Mouse (Mus musculus): Measurements from ENCODE around the gene Ptcd2.
"Not testable (repeated sequence)": the region's sequence is repeated elsewhere in the genome, so short reads cannot be mapped to it uniquely, and the experiment has no call there.

The Ptcd2 gene

DNA sequence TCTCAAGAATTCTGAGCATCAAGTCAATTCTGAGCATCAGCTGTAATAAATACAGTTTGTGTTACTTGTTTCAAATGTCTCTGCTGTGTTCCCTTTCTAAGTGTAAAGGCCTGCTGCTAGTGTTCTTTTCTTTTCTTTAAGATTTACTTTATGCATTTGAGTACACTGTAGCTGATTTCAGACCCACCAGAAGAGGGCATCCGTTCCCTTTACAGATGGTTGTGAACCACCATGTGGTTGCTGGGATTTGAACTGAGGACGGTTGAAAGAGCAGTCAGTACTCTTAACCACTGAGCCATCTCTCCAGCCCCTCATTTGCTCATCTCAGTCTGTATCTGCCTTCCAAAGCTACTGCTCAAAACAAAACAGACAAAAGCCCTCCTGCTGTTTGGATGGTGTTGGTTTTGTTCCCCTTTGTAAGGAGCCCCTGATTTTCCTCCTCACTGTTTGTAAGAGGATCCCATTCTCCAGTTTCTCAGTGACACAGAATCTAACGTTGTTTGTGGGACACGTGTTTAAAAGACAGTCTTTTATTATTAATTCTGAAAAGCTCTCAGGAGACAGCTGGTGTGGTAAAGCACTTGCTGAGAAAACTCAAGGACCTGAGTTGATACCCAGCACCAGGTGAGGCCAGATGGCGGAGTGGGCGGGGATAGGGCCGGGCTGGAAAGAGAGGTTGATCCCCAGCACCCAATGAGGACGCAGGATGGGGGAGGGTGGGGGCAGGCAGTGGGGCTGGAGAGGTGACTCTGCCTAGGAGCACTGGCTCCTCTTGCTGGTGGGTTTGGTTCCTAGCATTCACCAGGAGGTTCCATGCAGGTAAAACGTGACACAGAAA lies 12.1 kb upstream of the Ptcd2 start:
- peak; percentile 43 for DNase-seq (ENCODE audit: low read depth, low spot score)

DNA sequence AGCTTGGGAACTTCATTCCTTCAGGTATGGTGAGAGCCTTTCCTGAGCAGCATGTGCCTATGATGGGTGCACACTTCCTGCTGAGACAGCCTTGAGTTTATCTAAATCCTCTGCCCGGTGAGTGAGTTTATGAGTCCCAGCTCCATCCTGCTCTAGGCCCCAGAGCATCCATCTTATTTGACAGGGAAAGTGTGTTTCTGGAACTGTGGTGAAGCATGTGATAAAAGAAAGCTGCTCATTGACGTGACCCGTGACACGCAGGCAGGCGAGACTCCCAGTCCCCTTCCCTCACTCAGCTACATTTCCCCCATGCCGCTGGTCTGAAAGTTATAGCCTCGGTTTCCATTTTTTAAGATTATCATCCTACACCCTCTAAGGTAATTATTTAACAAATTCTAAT lies 11.4 kb upstream of the Ptcd2 start:
- no peak for DNase-seq (ENCODE audit: low read depth, low spot score)

DNA sequence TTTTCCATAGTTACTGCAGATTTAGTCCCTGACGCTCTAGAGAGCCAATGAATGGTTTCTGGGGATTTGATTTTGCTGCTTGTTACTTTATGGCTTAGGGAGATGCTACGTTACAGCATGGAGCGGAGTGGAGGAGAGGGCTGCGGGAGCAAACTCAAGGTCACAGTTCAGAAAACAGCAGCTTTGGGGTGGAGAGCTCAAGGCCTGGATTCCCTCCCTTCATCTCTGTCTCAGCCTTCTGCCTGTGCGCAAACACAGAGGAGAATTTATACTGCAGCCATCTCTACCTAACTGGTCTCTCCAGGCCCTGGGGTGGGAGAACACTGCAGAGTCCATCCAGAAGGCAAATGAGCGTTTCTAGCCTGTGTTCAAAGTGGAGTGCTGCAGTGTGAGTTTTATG lies 10.6 kb upstream of the Ptcd2 start:
- no peak for DNase-seq (ENCODE audit: low read depth, low spot score)

DNA sequence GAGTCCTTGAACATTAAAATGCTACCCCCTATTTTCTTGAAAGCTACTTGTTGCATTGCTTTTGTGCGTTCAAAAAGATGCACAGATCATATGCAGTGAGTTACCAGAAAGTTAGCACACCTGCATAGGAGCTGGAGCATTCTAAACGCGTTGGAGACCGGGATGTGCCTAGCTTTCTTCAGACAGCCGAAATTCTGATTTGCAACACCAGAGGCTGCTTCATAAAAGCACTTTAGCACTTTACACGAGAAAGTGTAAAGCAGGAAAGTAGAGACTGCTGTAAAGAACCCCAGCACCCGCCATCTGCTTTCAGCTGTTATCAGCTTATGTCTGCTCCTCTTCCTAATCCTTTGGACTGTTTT lies 9.0 kb upstream of the Ptcd2 start:
- DNase-seq (ENCODE audit: low read depth, low spot score): no peak

DNA sequence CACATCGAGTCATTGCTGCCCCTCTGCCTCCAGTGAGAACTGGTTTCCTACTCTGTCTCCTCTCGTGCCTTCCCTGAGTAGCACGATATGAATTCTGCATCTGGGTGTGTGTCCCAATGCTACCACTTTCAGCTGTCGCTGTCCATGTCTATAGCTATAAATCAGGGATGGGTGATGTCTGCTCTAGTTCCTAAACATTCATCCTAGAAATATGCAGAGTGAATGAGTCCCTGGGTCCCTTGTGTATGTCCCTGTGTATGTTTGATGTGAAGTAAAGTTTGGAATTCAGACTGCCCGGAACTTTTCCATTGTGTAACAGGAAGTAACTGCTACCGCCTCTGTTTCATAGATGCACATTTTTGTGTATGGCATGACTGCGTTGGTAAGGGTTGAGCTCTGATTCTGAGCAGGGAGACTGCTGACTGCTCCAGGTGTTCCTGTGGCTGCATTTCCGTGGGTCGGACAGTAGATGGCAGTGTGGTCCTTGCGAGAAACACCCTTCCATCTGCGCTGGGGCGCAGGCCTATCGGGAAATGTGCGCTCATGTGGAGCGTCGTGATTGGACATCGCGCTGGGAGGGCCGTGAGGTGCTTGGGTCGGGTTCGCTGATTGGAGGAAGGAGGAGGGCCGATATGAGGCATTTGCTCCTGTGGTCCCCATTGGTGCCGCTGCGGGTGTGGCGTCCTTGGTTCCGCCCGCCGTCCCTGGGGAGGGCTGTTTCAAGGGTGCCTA lies 8.4 kb upstream of the Ptcd2 start:
- peak; percentile 91 for DNase-seq (ENCODE audit: low read depth, low spot score)

DNA sequence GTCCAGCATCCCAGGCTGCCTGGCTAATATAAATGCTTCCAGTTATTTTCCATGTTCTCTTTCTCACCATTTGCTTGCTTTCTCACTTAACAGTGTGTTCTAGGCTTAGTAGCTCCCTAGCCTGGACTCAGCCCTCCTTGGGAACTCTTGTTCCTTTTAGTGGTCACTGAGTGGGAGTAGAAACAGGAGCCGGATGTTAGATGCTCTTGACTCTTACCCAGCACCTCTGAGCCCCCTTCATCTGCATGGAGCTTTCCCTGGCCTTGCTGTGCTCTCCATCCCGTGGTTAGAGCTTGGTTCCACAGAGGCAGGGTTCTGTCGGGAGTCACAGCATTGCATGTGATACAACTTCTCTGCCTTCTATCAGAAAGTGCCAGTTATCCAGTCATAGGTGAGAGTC lies 7.1 kb upstream of the Ptcd2 start:
- no peak for DNase-seq (ENCODE audit: low read depth, low spot score)

DNA sequence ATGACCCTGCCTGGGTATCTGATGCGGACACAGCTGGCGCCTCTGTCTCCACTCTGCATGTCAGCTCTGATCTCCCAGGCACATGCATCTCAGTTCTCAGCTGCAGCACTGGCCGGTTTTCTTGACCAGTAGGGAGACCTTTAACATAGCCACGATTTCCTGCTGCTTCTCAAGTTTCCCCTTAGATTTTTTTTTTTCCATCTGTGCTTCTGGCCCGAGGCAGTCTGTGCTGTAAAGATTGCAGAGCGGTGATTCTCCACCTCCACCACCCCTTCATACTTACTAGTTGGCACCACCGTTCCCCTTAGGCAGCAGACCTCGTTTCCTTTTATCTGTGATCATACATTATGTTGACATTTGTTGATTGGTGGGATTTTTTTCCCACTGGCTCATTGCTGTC lies 6.7 kb upstream of the Ptcd2 start:
- no peak for DNase-seq (ENCODE audit: low read depth, low spot score)

DNA sequence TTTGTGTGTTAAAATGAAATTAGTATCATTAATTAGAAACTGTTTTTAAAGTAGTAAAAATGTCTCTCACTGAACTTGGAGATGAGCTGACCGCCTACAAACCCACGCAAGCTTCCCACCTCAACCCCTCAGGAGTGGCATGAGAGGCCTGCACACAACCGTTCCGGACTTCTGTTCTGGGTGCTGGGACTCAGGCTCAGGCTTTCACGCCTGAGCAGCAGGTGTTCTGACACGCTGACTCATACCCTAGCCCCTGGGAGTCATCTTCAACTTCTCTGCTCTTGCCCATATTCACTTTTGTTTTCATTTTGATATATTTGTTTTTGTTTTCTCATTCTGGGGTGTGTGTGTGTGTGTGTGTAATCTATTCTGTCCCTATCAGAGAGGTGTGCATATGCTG lies 5.5 kb upstream of the Ptcd2 start:
- DNase-seq (ENCODE audit: low read depth, low spot score): no peak

DNA sequence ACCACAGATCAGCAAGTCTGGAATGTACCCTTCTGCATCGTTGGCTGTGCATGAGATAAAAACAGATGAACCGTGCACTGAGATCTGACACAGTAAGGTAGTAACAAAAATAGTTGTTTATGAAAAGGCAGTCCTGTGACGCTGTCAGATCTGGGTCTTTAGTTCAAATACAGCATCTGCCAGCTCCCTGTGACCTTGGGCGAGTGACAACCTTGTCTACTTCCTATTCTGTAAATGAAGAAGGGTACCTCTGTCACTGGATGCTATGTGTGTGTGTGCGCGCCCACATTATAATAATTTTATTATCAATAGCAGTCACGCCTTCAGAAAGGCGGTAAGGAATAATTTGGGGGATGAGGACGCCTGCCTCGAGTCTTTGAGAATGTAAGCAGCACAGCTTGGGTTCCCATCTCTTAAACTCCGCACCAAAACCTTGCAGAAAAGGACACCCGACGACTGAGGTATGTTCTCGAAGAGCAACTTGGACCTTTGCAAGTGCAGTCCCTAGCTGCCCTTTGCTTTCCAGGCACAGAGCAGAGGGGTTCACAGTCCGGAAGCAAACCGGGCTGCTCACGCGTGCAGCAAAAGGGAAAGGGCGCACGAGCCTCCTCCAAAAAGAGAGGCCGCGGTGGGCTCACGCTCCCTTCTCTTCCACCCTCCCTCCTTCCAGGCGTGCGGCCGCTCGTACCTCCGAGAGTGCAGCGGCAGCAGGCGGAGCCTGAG lies 468 bp downstream of the Ptcd2 start:
- no peak for DNase-seq (ENCODE audit: low read depth, low spot score)

DNA sequence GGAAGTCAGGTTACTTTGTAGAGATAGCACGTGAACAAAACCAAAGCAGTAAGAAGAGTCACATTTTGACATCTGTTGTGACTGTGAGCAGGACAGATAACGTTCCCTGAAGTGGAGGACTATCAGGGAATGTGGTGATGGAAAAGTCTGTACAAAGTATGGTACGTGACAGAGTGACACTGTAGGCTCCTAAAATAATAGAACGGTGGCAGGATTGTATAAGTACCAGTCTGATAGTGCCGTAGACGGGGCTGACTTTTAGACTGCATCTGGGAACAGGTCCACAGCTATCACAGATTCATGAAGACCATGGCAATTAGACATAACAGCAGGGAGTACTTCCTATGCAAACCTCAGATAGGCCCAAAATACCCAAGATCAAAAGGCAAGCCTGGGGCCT lies 3.0 kb downstream of the Ptcd2 start:
- DNase-seq (ENCODE audit: low read depth, low spot score): no peak

DNA sequence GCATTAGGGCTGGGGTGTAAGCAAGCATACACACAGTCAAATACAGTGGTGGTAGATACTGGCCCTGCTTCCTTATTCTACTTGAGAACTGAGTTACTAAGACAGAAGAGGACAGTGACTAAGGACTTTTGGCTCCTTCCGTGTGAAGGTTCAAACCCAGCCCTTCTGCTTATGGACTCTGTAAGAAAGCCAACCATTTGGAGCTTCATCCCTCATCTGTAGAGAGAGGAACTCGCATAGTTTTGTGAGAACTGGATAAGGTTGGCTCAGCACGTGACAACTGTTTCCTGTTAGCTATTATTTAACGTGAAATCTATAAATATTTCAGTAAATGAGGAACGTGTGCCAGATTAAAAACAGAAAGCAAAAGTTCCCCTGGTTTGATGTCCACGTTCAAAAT lies 7.0 kb downstream of the Ptcd2 start:
- DNase-seq (ENCODE audit: low read depth, low spot score): no peak

DNA sequence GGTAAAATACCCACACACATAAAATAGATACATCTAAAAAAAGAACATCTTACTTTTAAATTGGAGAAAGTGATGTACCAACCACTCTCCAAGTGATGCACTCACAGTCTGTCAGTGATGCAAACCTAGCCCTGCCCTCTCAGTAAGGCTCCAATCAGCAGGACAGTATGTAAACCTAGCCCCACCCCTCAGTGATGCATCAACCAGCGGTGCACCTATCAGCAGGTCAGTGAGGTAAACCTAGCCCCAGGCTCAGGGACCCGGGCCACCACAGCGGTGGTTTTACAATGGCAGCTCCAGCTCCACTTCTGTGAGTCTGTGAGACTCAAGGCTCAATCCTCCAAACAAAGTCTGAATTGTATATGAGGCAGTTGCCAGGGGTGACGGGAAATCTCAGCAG lies 13.2 kb downstream of the Ptcd2 start:
- DNase-seq (ENCODE audit: low read depth, low spot score): no peak

DNA sequence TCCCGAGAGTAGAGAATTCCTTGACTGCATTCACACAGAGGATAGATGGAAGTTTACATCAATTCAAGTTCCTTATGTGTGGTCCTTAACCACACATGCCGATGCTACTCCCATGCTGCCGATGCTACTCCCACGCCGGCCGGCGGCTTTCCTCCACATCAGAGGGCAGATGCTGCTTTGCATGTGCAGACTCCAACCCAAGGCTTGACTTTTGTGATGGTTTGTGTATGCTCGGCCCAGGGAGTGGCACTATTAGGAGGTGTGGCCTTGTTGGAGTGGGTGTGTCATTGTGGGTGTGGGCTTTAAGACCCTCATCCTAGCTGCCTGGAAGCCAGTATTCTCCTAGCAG lies 20.2 kb downstream of the Ptcd2 start:
- not testable (repeated sequence) for DNase-seq (ENCODE audit: low read depth, low spot score)

DNA sequence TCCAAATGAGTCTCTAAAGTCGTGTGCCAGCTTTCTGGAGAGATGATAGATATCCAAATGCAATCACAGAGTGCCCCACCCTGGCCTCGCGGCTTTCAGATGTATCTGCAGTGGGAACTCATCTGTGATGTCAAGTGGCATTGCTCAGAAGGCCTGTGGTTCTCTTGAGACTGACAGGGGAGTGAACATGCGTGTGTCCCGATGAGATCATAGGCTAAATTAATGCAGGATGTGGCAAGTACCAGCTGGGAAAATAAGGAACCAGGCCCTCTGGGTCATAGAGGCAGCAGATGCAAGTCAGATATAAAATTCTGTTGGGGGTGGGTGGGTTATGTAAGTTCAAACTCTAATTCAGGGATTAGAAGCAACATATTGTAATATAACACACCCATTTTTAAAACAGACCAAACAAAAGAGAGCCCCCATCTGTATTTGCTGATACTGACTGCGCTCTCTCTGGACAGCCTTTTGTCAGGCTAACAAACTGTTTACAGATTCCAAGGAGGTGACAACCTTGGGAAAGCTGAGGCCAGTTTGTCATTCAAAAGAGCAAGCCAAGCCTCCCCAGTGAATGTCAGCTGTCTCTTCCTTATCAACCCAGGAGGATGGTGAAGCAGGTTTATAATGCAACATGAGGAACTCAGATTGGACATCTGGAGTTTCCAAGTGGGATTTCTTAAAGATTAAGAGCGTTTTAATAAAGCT lies 20.7 kb downstream of the Ptcd2 start:
- DNase-seq (ENCODE audit: low read depth, low spot score): no peak

DNA sequence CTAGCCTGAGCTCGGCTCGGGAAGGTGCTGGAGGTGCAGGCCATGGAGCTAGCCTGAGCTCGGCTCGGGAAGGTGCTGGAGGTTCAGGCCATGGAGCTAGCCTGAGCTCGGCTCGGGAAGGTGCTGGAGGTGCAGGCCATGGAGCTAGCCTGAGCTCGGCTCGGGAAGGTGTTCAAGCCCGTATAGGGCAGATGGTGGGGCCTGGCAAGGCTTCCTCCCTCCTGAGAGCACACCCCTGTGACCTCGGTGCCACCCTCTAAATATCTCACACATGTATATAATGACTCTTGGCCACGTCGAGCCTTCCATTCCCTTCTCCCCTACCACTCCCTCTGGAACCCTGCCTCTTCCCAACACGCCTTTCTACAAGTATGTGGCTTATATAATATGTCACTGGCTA lies 21.6 kb downstream of the Ptcd2 start:
- DNase-seq (ENCODE audit: low read depth, low spot score): not testable (repeated sequence)

DNA sequence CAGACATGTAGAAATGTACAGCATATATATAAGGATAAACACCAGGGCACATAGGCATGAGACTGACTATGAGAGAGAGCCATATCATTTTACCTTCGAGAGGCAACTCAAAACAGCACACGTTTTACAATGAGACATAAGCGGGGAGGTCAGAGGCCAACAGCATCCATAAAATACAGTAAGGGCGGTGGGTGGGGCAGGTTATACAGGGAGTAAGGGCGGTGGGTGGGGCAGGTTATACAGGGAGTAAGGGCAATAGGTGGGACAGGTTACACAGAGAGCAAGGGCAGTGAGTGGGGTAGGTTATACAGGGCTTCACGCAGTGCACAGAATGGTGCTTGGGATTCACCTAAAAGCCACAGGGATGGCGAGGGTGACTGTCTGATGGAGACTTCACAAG lies 24.1 kb downstream of the Ptcd2 start:
- DNase-seq (ENCODE audit: low read depth, low spot score): no peak

DNA sequence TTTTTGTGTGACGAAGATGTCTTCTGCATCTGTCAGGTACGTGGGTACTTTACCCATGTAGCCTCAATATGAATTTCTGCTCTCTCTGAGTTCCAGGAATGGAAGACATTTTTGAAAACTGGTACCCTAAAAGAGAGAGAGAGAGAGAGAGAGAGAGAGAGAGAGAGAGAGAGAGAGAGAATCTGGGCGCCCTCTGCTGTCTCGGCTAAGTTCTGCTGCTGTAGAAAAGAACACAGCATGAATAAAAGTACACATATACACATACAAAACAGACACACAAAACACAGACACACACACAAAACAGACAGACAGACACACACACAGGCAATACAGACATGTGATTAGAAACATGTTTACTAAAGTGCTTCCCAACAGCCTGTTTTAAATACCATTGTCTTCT lies 27.4 kb downstream of the Ptcd2 start:
- DNase-seq (ENCODE audit: low read depth, low spot score): no peak

DNA sequence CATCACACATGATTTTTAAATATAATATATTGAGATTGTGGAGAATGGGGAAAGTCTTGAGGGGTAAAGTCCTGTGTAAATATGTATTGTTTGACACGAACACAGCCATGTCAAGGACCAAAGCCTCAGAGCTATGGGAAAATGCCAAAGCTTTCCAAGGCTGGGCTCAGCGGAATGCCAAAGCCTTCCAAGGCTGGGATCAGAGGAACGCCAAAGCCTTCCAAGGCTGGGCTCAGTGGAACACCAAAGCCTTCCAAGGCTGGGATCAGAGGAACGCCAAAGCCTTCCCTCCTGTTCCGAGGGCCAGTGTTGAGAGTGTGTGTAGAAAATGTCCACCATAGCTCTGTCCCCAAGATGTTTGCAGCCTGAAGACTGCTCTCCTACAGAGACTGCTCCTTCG lies 28.1 kb downstream of the Ptcd2 start:
- DNase-seq (ENCODE audit: low read depth, low spot score): no peak

DNA sequence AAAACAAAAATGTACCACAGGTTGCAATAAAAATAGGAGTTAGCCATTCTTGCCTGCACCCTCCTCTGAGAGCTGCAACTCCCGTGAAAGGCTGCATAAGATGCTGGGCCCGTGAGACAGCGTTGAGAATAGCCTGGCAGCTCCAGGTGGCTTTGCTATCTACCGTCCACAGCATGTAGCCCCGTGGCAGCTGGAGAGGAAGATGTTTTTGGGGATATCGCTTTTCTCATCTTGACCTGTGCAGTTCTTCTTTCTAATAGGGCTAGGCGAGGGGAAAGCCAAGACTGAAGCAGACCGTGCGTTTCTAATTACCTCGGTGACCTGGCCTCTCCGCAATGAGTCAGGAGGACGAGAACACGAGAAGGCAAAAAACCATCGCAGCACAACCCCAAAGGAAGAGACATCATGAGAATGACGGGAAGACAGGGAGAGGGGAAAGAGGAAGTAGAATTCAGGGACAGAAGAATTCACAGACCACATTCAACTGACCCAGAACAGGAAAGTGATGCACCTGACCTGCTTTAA lies 29.8 kb downstream of the Ptcd2 start:
- DNase-seq (ENCODE audit: low read depth, low spot score): no peak

DNA sequence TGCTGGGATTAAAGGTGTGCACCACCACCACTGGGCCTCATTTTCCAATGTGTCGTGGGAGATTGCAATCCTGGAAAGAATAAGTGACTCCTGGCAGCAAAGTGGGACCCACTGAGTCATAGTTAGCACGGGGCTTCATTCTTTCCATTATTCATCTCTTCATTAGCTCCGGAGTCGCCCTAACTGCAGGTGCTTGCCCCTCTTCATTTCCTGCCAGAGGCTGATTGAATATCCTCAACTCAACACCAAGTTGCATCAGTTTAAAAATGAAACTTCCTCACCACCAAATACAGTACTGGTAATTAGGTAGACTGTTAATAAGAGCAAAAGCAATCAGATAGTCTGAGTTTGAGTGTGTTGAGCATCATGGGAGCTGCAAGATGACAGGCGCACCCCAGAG lies 30.4 kb downstream of the Ptcd2 start:
- no peak for DNase-seq (ENCODE audit: low read depth, low spot score)

DNA sequence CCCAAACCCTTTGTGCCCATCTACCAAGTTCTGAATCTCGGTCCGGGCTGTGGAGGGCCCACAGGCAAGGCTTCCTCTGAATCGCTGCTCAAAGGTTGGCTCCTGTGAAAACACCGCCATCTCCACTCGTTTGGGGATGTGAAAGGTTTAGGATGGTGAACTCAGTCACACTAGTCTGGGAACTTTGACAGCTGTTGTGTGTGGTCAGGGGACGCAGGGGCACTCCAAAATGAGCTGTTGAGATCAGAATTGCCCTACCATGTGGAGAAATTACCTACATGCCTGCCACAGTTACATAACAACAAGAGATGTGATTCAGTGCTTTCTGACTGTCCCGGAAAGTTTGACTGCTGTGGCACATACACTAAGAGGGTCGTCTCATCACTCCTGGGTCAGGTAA lies 36.1 kb downstream of the Ptcd2 start:
- no peak for DNase-seq (ENCODE audit: low read depth, low spot score)

DNA sequence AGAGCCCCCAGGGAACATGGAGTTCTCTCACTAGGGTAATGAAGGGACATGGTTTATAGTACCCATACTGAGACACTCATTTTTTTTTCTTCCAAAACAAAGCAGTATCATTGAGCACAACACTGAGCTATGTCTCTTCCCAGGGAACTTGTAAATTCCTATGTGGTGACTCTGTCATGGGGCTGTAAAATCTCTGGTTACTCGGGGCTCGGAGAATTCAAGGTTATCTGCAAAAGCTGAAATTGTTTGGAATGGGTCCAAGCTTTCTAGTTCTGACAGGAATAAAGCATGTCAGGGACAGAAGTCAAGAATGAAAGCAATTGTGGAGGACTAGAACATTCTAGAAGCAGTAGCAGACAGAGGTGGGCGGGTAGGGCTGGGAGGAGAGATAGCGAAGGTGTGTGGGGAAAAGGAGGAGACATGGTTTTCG lies 36.6 kb downstream of the Ptcd2 start:
- DNase-seq (ENCODE audit: low read depth, low spot score): no peak
